Mouse (Mus musculus) limb, embryonic 15.5 days (tissue): ENCODE results near the gene Egfl8. TPM values are rescaled to one million over a fixed set of nuclear protein-coding genes. Genes with fewer than 3 reads are reported as not detected.

Experiments used
- ATAC-seq: fragments of 200-750 bp; cut with Nextera tagmentation; 2 replicates; pipeline ENCODE4 v1.8.0; 2017; ENCODE audit warnings: low read depth, moderate TSS enrichment; ENCODE audit not compliant: insufficient number of reproducible peaks, low FRiP score, low TSS enrichment
- H3K27ac ChIP-seq: fragments of 300-500 bp; sonication (generic); 2 replicates; pipeline ENCODE4 v1.5.1; 2015; ENCODE audit warnings: moderate library complexity, mild to moderate bottlenecking, inconsistent platforms
- H3K27me3 ChIP-seq: fragments of 300-500 bp; sonication (generic); 2 replicates; pipeline ENCODE4 v1.6.1; 2015; ENCODE audit warnings: inconsistent platforms
- H3K36me3 ChIP-seq: fragments of 300-500 bp; sonication (generic); 2 replicates; pipeline ENCODE4 v1.6.1; 2015; ENCODE audit warnings: inconsistent platforms
- H3K4me1 ChIP-seq: fragments of 300-500 bp; sonication (generic); 2 replicates; pipeline ENCODE4 v1.6.1; 2015; ENCODE audit warnings: inconsistent platforms
- H3K4me2 ChIP-seq: fragments of 300-500 bp; sonication (generic); 2 replicates; pipeline ENCODE4 v1.6.1; 2015; ENCODE audit warnings: mild to moderate bottlenecking, inconsistent platforms
- H3K4me3 ChIP-seq: fragments of 300-500 bp; sonication (generic); 2 replicates; pipeline ENCODE4 v1.5.1; 2015; ENCODE audit warnings: mild to moderate bottlenecking, inconsistent platforms
- H3K9ac ChIP-seq: fragments of 300-500 bp; sonication (generic); 2 replicates; pipeline ENCODE4 v1.6.1; 2015; ENCODE audit warnings: inconsistent platforms
- H3K9me3 ChIP-seq: fragments of 300-500 bp; sonication (generic); 2 replicates; pipeline ENCODE4 v1.6.1; 2016; ENCODE audit warnings: inconsistent platforms
- WGBS: fragments of 180-500 bp; shearing (Covaris S2); methylation state at CpG from one replicate; pipeline ENCODE4 v1.1.7; 2015; 5-methylcytosine and 5-hydroxymethylcytosine counted together
- polyA plus RNA-seq: library from polyadenylated mRNA; unstranded; fragments of >200 nt; fragmentation: Nextera tagmentation; extraction: Ambion mirVana; gene quantifications from 2 replicates; pipeline ENCODE4 v1.2.1, GENCODE M21; 2015

The Egfl8 gene
- polyA plus RNA-seq, 1 experiment from 2014 or later: 8.3 TPM

DNA sequence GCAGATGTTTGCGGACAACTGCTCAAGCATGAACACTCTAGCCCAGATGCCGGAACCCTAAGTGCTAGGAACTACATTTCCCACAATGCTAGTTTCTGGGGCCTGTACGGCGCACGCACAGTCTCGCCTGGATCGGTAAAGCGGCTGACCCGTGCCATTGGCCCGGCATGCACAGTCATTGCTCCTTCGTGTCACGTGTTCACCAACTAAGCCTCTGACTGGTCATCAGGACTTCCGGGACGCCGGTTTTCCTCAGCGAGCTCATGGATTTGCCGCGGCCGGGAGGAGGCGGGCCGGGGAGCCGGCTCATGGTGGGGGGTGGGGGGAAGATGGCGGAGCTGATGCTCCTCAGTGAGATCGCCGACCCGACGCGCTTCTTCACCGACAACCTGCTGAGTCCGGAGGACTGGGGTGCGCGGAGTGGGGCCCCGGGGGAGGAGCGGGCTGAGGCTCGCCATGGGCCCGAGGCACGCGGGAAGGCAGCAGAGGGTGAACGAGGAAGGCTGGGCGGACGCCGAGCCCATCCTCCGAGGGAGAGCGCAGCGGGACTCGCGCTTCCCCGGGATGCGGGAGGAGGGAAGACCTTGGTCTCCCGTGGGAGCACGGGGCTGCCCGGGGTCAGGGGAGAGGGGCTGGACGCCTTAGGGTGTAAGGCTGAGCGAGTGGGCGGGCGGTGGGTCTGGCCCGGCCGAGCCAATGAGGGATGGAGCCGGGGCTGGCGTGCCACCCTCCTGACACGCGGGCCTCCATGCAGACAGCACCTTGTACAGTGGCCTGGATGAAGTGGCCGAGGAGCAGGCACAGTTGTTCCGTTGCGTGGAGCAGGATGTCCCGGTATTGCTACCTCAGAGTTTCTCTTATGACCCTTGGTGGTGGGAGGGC, 31.4 kb upstream of the Egfl8 start, which contains the start of gene Atf6b:
Gene Atf6b (plus strand): TSS at position 241 of the 882 bp plus-strand sequence.
- no peaks in the 10 kb centered on the region for H3K27me3 ChIP-seq
- peak within 1 kb of the TSS; percentile 94 for H3K9ac ChIP-seq
- peak; percentile 94 for ATAC-seq
- H3K4me3 ChIP-seq: peak within 1 kb of the TSS; percentile 100
- peak within 1 kb of the TSS; percentile 80 for H3K4me2 ChIP-seq
- H3K9me3 ChIP-seq: no peaks in the 10 kb centered on the region
- peak within 1 kb of the TSS; percentile 69 for H3K27ac ChIP-seq
- peaks cover 33% of the 10 kb centered on the region for H3K4me1 ChIP-seq
- under 1% methylated on average over 62 of the region's 66 CpGs for WGBS
- H3K36me3 ChIP-seq: peaks cover 35% of the 10 kb centered on the region

DNA sequence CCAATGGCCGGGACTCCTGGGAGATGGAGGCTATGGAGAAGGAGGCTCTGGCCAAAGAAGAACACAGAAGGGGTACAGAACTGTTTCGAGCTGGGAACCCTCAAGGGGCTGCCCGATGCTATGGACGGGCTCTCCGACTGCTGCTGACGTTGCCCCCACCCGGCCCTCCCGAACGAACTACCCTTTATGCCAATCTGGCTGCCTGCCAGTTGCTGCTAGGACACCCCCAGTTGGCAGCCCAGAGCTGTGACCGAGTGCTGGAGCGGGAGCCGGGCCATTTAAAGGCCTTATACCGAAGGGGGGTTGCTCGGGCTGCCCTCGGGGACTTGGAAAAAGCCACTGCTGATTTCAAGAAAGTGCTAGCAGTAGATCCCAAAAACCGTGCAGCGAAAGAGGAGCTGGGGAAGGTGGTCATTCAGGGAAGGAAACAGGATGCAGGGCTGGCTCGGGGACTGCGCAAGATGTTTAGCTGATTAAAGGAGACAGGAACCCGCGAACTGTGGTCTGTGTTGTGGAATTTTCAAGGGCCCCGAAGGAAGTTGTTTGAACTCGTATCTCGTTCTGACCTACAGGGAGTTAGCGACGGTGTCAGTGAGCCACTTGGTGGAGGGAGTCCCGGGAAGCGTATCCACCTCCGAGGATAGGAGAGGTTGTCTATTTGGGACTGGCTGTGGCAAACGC, 30.2 kb upstream of the Egfl8 start:
- WGBS: 86% methylated on average over 30 of the region's 30 CpGs
- Histone ChIP-seq H3K27ac (no peak overlapping the region), H3K9me3 (no peaks in the 10 kb centered on the region), H3K9ac (no peak overlapping the region), H3K27me3 (no peaks in the 10 kb centered on the region), H3K36me3 (peaks cover 23% of the 10 kb centered on the region), H3K4me3 (peak overlapping the region; percentile 100; the same call in 1 of the 2 replicates), H3K4me2 (0 out of 2 replicates have a peak overlapping the region, but pooled peaks have one; percentile 38), H3K4me1 (peaks cover 39% of the 10 kb centered on the region)
- ATAC-seq: no peak

DNA sequence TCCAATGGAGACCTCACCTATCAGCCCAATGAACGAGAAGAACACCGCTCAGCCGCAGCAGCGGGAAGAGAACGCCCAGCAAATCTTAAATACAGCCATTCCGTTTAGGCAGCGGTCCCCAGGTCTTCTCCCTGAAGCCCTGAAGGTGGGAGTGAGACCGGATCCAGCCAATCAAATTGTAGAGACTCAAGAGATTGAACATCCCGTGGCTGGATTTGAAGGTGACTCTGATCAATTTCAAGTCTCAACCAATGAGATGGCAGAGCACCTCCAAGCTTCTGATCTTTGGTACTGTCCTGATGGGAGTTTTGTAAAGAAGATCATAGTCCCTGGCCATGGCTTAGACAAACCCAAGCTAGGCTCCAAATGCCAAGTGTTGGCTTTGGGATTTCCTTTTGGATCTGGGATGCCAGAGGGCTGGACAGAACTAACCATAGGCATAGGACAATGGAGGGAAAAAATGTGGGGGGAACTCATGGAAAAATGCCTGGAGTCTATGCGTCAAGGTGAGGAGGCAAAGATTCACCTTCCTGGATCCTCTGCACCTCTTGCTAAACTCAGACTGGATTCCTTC, 29.6 kb upstream of the Egfl8 start:
- Histone ChIP-seq H3K36me3 (peaks cover 17% of the 10 kb centered on the region), H3K4me1 (peaks cover 46% of the 10 kb centered on the region), H3K9ac (peak overlapping the region; percentile 58), H3K9me3 (no peaks in the 10 kb centered on the region), H3K27ac (peak overlapping the region; percentile 78; the same call in 1 of the 2 replicates), H3K4me3 (peak overlapping the region; percentile 66), H3K27me3 (no peaks in the 10 kb centered on the region), H3K4me2 (peak overlapping the region; percentile 72)
- 44% methylated on average over 10 of the region's 10 CpGs for WGBS
- ATAC-seq: no peak

DNA sequence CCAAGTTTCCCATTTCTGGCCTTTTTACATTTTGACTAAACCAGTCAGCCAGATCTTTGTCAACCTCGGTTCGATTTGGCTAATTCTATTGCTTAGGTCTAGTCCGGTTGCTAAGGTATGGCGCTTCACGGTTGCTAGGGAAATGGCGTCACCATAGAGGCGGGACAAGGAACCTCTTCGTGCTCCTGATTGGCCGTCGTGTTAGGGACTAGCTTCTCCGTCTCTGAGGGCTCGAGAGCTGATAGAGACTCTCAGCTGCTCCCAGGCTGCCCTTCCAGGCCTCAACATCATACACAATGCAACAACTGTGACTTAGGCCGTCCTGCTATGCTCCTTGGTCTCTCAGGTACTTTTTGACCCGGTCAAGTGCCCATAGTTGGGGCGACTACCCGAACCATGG, 28.8 kb upstream of the Egfl8 start, which contains the start of gene Fkbpl:
Gene Fkbpl (plus strand): TSS at position 157 of the 400 bp plus-strand sequence.
- H3K4me1 ChIP-seq: peaks cover 46% of the 10 kb centered on the region
- ATAC-seq: peak; percentile 79
- H3K9ac ChIP-seq: peak within 1 kb of the TSS; percentile 58
- H3K27ac ChIP-seq: peak within 1 kb of the TSS; percentile 78
- H3K36me3 ChIP-seq: peaks cover 10% of the 10 kb centered on the region
- peak within 1 kb of the TSS; percentile 66 for H3K4me3 ChIP-seq
- WGBS: under 1% methylated on average over 16 of the region's 16 CpGs
- H3K9me3 ChIP-seq: no peaks in the 10 kb centered on the region
- peak within 1 kb of the TSS; percentile 72 for H3K4me2 ChIP-seq
- no peaks in the 10 kb centered on the region for H3K27me3 ChIP-seq

DNA sequence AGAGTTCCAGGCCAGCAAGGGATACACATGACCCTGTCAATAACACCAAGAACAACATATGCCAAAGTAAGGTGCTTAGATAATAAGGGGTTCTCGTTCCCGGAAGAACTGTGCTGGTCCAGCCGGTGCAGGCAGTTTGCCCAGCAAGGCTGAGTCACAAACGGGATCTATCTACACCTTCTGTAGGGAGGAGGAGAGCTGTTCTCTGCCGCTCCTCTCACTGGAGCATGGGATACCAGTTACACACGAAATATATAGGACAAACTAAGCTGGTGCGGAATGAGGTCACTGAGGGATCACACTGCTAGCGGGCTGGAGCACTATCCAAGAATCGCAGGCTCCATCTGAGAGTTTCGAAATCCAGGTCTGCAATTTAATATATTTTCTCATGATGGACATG, 28.2 kb upstream of the Egfl8 start:
- peaks cover 3% of the 10 kb centered on the region for H3K36me3 ChIP-seq
- peaks cover 46% of the 10 kb centered on the region for H3K4me1 ChIP-seq
- no peak overlapping the region for H3K9ac ChIP-seq
- no peak for ATAC-seq
- 74% methylated on average over 10 of the region's 10 CpGs for WGBS
- peak overlapping the region; percentile 66; the same call in 1 of the 2 replicates for H3K4me3 ChIP-seq
- H3K9me3 ChIP-seq: no peaks in the 10 kb centered on the region
- H3K27ac ChIP-seq: 0 out of 2 replicates have a peak overlapping the region, but pooled peaks have one; percentile 50
- H3K4me2 ChIP-seq: no peak overlapping the region
- H3K27me3 ChIP-seq: no peaks in the 10 kb centered on the region

DNA sequence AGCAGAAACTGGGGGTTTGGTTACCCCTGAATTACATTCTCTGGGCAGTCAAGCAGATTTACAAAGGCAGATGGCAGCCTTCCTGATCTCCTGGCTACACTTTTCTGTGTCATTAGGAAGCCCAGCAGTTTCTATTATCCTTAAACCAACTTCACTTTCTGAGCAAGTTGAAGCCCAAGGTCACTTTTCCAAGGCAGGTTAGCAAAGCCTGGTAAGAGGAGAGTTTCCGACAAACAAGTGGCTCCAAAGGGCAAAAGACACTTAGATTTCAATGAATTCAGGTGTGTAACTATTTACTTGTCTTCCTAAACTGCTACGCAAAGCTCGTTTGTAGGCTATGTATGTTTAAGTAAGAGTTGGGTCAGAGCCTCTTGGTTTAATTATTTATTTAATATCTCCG, 27.6 kb upstream of the Egfl8 start:
- ATAC-seq: no peak
- WGBS: 89% methylated on average over 4 of the region's 4 CpGs

DNA sequence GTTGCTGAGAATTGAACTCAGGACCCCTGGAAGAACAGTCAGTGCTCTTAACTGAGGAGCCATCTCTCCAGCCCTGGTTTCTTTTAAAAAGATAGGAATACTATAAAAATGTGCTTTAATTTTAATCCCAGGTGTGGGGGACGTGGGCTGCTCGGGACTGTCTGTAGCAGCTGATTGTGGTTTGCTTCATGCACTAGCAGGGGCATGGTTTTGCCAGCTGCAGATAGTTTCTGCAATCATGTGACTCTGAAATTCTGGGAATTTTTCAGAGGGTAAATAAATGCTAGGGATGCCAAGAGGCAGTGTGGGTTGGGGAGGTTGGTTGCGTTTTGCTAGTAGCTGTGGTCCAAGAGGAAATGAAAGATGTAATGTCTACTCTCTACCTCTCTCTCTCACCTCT, 26.2 kb upstream of the Egfl8 start:
- Histone ChIP-seq H3K9me3 (no peaks in the 10 kb centered on the region), H3K9ac (no peak overlapping the region), H3K4me3 (no peak overlapping the region), H3K27me3 (no peaks in the 10 kb centered on the region), H3K4me2 (no peak overlapping the region), H3K4me1 (peaks cover 34% of the 10 kb centered on the region), H3K27ac (no peak overlapping the region), H3K36me3 (peaks cover 3% of the 10 kb centered on the region; the same call in 1 of the 2 replicates)
- WGBS: 58% methylated on average over 3 of the region's 3 CpGs
- ATAC-seq: no peak

More for the DNA sequence above, 27.6 kb upstream of the Egfl8 start:
- Histone ChIP-seq H3K36me3 (peaks cover 3% of the 10 kb centered on the region; the same call in 1 of the 2 replicates), H3K4me3 (no peak overlapping the region), H3K27ac (no peak overlapping the region), H3K9ac (no peak overlapping the region), H3K4me2 (no peak overlapping the region), H3K27me3 (no peaks in the 10 kb centered on the region), H3K9me3 (no peaks in the 10 kb centered on the region), H3K4me1 (peaks cover 44% of the 10 kb centered on the region)

DNA sequence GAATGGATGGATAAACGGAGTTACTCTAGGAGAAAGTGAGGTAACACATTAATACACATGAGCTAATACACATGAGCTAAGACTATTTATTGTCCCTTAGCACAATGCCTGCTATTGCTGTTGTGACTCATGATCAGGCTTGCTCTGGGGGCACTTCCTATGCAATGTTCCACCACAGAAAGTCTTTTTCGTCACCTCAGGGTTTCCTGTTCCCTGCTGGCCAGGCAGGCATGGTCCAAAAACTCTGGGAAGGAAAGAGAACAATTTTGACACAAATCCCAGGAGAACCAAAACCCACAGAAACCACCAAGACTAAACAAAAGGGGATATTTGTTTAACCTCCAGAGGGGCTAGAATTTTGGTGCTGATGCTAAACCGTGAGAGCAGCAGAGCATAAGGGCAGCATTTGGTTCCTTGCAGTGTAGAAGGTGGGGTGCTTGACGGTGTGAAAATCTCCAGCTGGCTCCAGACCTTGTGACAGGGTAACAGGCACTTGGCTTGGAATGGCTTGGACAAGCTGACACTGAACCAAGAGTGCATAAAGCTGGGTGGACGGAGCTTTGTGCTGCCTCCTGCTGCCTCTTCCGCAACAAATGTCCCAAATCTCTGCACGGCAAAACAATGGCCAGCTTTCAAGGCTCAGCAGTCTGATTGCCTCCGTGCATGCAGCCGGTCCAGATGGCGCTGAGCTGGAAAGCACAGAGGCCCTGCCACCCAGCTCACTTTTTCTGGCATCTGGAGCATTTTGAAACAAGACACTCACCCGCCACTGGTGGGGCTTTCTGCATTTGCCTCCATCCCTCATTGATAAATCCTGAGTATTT, 25.2 kb upstream of the Egfl8 start:
- peaks cover 27% of the 10 kb centered on the region for H3K4me1 ChIP-seq
- H3K27ac ChIP-seq: peak overlapping the region; percentile 70
- H3K27me3 ChIP-seq: no peaks in the 10 kb centered on the region
- peaks cover 3% of the 10 kb centered on the region; the same call in 1 of the 2 replicates for H3K36me3 ChIP-seq
- H3K4me3 ChIP-seq: no peak overlapping the region
- no peak overlapping the region for H3K9ac ChIP-seq
- ATAC-seq: no peak
- no peak overlapping the region for H3K4me2 ChIP-seq
- WGBS: 16% methylated on average over 11 of the region's 11 CpGs
- H3K9me3 ChIP-seq: no peaks in the 10 kb centered on the region

DNA sequence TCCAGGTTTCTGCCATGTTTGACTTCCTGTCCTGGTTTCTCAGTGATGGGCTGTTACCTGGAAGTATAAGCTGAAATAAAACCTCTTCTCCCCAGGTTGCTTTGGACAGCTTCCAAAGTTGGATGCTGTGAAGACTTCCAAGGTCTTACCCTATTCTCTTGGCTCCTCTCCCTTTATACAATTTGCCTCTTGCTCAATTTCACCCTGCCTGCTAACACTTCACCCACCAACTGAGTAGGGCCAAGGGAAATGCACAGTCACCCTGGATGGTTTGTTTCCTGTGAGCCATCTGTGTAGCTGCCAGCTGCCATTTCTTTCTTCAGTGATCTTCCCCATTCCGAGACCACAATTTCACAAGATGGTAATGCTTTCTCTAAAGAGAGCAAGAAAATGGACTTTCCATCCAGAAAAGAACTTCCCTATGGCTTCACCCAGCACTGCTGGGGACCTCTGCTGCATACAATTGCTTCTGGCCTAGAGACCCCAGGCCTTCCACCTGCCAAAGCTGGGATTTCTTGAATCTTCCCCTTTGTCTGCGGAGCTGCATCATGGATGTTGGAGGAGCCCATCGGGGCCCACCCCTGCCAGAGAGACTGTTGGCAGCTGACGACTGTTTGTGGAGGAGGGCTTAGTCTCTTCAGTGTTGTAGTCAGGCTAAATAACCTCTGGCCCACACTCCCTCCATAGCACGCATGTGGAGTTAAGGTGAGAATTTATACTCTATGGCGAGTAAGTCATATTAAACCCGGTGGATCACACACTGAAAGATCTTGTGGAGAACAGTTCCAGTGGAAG, 23.9 kb upstream of the Egfl8 start:
- ATAC-seq: no peak
- no peaks in the 10 kb centered on the region for H3K36me3 ChIP-seq
- no peak overlapping the region for H3K4me2 ChIP-seq
- H3K4me3 ChIP-seq: no peak overlapping the region
- no peaks in the 10 kb centered on the region for H3K9me3 ChIP-seq
- no peak overlapping the region for H3K27ac ChIP-seq
- H3K27me3 ChIP-seq: no peaks in the 10 kb centered on the region
- 76% methylated on average over 7 of the region's 7 CpGs for WGBS
- no peak overlapping the region for H3K9ac ChIP-seq
- H3K4me1 ChIP-seq: peaks cover 15% of the 10 kb centered on the region

DNA sequence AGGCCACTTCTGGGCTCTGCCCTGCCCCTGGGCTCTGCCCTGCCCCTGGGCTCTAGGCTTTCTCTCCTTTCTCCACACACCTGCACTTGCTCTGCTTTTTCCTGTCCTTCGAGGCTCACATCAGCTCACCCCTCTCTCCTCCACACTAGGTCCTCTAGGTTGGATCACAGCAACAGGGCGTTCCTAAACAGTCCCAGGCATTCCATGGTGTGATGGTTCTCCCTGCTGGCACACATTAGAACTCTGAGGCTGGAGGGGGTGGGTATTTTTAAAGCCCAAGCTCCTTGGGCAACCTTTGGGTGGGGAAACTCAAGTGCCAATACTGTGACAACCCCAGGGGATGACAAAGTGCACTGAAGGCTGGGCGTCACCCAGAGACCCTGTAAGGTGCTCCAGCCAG, 21.7 kb upstream of the Egfl8 start:
- no peak overlapping the region for H3K4me2 ChIP-seq
- no peak for ATAC-seq
- H3K27ac ChIP-seq: no peak overlapping the region
- H3K4me3 ChIP-seq: no peak overlapping the region
- peaks cover 7% of the 10 kb centered on the region; the same call in 1 of the 2 replicates for H3K27me3 ChIP-seq
- H3K36me3 ChIP-seq: no peaks in the 10 kb centered on the region
- no peak overlapping the region for H3K9ac ChIP-seq
- H3K4me1 ChIP-seq: peaks cover 17% of the 10 kb centered on the region
- H3K9me3 ChIP-seq: no peaks in the 10 kb centered on the region
- 55% methylated on average over 3 of the region's 3 CpGs for WGBS
